Mouse (Mus musculus) ES-E14 (cell line): ENCODE measurements around the gene Gm3486.
"Not testable (repeated sequence)": the region's sequence is repeated elsewhere in the genome, so short reads cannot be mapped to it uniquely, and the experiment has no call there.

Experiments used
- CHD2 ChIP-seq: IDR thresholded peaks from 2 replicates; pipeline ENCODE4 v1.6.1; 2014; ENCODE audit warnings: mild to moderate bottlenecking, low read depth, low read length, inconsistent platforms
- ZC3H11A ChIP-seq: IDR thresholded peaks from 2 replicates; pipeline ENCODE4 v1.6.1; 2012; ENCODE audit warnings: low read depth, mild to moderate bottlenecking, inconsistent platforms, low read length, borderline replicate concordance
- ZNF384 ChIP-seq: IDR thresholded peaks from 2 replicates; pipeline ENCODE4 v1.6.1; 2012; ENCODE audit warnings: low read depth, low read length, inconsistent platforms

GRCm38 (mm10) chr14:41489385-41489784 is at the start of gene Gm3486:
- not testable (repeated sequence) for TF ChIP-seq ZC3H11A, ZNF384, CHD2
